Mouse (Mus musculus): ENCODE measurements around the gene Psmd11.
"Not testable (repeated sequence)": the region's sequence is repeated elsewhere in the genome, so short reads cannot be mapped to it uniquely, and the experiment has no call there.

Gene Psmd11

DNA sequence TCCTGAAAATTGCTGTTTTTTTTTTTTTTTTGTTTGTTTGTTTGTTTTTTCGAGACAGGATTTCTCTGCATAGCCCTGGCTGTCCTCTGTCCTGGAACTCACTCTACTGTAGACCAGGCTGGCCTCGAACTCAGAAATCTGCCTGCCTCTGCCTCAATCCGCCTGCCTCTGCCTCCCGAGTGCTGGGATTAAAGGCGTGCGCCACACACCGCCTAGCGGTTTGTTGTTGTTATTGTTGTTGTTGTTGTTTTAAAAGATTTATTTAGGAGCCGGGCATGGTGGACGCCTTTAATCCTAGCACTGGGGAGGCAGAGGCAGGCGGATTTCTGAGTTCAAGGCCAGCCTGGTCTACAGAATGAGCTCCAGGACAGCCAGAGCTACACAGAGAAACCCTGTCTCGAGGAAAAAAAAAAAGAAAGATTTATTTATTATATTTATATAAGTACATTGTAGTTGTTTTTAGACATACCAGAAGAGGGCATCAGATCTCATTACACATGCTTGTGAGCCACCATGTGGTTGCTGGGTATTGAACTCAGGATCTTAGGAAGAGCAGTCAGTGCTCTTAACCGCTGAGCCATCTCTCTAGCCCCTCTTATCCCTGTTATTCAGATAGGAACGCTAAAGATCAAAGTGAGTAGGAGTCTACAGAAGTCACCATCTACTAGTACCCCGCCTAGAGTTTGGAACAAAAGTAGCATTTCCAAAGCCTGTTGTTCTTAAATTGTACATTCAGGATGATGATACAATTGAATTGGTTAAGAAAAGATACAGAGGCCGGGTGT is 2.2 kb upstream of the Psmd11 start:
- not testable (repeated sequence) for DNase-seq (ENCODE audit: low read depth, low spot score)

DNA sequence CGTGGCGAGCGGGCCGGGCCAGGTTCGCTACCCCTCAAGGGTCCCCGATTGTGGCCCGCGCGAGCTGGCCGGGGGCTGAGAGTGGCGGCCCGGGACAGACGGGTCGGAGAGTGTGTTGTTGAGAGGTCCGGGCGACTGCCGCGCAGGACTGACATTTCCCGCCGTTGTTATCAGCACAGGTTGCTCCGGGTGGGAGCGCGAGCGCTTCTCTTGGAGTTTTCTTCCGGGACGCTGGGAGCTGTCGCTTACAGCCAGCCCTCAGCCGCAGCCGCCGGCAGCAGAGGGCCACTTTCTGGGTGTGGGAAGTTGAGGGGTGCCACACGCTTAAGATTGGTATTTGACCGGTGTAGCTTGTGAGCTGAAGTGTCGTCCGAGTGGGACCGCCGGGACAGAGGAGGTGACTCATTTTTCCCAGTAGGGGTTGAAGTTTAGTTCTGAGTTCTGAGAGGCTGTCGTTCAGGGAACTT is 627 bp downstream of the Psmd11 start:
- no peak for DNase-seq (ENCODE audit: low read depth, low spot score)

DNA sequence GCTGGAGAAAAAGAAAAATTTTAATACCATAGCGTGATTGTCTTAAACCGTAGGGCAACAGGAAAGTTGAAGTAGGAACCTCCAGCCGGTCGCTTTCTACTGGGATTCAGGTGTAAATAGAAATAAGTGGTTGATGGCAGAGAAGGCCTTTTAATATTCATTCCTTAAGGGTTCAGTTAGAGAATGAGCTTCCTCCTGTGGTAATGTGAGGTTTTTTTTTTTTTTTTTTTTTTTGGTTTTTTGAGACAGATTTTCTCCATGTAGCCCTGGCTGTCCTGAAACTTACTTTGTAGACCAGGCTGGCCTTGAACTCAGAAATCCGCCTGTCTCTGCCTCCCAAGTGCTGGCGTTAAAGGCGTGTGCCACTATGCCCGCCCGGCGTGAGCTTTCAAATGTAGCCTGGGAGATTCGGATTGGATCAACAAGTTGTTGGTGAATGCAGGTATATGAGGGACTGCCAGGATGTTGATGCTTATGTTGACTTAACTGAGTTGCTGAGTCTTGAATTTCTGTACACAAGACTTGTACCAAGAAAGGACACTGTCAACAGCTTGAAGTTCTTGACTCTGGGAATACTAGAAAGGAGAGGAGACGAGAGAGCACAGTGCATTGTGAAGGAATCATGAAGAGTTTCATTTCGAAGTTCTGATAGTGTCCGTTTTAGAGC is 1.2 kb downstream of the Psmd11 start:
- DNase-seq (ENCODE audit: low read depth, low spot score): no peak

DNA sequence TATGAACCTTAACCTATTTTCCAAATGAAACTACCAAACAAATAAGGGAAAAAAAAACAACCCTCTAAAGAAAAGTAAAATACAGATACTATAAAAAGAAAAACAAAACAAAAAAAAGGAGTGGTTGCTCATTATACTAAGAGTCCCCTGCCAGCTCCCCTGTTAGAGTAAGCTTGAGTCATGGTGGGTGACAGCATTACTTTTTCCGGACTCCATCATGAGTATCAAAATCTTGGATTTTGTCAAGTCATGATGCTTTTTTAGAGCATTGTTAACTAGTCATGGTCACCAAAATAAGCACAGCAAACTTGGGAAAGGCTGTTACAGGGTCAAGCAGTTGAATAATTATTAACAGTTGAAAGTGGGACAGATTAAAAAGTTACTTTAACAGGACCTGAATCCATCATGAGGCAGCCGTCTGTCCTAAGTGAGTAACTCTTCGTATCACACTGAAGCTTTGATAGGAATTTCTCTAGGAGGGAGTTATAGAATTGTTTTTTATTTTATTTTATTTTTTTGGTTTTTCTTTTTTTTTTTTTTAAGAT is 2.0 kb downstream of the Psmd11 start:
- DNase-seq (ENCODE audit: low read depth, low spot score): no peak

DNA sequence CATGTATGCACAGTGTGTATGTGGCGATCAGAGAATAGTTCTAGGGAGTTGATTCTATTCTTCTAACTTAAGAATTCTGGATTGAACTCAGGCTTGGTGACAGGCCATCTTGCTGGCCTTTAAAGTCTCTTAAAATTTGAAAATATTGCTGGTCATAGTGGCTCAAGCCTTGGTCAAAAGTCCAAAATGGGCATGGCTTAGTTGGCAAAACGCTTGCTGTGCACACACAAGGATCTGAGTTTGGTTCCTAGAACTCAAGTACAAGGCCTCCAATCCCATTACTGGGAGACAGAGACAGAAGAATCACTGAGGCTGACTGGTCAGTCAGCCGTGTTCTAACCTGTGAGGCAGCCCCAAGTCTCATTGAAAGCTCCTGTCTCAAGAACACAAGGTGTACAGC is 18.5 kb downstream of the Psmd11 start:
- no peak for DNase-seq (ENCODE audit: low read depth, low spot score)

DNA sequence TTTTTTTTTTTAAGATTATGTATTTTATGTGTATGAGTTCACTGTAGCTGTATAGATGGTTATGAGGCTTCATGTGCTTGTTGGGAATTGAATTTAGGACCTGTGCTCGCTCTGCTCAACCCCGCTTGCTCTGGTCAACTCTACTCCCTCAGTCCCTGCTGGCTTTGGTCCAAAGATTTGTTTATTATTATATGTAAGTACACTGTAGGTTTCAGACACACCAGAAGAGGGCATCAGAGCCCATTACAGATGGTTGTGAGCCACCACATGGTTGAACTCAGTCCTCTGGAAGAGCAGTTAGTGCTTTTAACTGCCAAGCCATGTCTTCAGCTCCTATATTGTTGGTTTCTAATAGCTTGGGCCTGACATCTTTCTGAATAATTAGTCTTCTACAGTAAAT is 21.4 kb downstream of the Psmd11 start:
- DNase-seq (ENCODE audit: low read depth, low spot score): no peak

DNA sequence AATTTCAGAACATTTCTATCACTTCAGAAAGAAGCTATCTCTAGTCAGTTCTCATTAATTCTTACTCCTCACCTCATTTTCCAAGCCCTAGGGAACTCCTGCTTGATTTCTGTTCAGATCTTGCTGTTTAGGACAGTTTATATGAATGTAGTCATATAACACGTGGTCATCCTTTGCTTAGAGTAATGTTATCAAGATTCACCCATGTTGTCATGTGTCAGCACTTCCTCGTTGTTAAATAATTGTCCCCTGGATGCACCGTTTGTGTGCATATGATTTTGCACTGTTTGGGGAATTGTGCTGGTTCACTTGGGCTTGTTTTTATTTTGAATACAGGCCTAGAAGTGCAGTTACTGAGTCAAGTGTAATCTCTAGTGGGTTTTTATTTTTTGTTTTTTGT is 23.8 kb downstream of the Psmd11 start:
- no peak for DNase-seq (ENCODE audit: low read depth, low spot score)

DNA sequence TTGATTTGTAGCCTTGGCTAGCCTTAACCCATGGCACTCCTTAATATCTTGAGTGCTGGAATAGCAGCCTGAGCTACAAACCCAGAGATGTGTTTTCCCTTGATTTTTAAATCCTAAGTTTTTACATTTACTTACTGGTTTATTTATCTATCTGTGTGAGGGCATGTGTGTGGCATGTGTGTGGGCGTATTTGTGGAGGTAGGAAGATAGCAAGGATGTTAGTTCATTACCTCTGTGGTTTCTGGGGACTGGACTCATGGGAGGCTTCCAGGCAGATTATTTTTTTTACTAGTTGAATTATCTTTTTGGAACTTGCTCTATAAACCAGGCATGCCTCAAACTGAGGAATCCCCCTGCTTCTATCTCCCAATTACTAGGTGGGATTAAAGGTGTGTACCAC is 24.8 kb downstream of the Psmd11 start:
- DNase-seq (ENCODE audit: low read depth, low spot score): no peak

DNA sequence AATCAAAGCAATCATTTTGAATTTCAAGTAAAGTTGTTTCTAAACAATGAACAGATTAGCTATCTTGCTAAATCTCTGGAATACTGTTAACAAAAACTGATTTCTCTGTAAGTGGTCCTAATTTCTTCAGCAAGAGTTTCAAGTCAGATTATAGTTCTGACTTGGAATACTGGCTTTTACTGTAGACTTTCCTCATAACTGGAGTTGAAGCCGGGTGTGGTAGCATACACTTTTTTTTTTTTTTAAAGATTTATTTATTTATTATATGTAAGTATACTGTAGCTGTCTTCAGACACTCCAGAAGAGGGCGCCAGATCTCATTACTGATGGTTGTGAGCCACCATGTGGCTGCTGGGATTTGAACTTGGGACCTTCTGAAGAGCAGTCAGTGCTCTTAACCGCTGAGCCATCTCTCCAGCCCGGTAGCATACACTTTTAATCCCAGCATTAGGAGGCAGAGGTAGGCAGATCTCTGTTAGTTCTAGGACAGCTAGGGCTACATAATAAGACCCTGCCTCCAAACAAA is 35.3 kb downstream of the Psmd11 start:
- DNase-seq (ENCODE audit: low read depth, low spot score): not testable (repeated sequence)

DNA sequence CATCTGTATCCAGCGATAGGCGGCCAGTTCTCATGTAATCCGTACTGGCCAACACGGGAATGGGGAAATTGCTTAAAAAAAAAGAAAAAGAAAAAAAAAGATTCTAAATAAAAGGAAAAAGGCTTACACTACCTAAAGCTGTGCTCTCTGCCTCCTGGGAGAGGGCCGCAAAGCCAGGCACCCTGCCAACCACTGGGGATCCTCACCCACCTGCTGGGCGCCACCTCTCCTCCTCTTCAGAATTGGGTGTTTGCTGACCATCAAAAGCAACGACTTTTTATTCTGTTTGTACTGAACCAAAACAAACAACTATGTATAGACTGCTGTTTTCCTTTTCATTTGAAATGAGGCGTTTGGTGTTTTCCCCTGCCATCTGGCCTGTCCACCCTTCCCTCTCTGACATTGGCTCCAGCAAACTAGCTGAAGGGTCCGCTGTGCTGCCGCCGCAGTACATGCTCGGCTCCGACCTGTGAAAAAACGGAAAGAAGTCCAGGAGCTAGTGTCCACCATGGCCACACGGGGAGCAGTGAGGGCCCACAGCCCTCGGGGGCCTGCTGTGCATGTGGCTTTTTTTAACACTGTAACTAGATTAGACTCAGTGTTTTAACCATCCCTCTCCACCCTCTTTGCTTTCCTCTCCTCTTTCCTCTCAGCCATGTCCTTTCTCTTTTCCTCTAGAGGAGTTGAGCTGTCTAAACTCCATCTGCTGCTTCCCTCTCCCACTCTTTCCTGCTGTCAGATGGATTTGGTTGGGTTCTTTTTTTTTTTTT is 43.6 kb downstream of the Psmd11 start:
- no peak for DNase-seq (ENCODE audit: low read depth, low spot score)

DNA sequence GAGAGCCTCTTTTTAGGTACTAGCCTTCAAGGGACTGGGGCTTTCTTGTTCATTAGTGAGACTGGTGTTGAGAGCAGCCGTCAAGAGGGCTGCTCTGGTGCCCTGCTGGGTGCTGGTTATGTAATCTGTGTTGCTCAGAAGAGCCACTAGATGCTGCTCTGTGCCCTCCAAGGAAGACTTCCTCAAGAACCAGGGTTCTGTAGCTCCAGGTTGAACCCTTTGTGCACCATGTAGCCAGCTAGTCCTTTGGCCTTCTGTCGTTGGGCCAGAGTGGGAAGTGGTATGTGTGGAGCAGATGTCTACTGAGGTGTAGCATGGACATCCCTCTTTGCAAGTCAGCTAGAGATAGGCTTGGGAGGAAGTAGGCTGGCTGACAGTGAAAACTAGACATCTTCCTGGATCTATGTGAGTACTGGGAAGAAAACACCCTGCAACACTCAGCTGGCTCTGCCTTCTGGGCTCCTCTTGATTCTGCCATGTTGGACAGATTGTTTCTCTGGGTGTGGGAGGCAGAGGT is 45.8 kb downstream of the Psmd11 start:
- DNase-seq (ENCODE audit: low read depth, low spot score): no peak

DNA sequence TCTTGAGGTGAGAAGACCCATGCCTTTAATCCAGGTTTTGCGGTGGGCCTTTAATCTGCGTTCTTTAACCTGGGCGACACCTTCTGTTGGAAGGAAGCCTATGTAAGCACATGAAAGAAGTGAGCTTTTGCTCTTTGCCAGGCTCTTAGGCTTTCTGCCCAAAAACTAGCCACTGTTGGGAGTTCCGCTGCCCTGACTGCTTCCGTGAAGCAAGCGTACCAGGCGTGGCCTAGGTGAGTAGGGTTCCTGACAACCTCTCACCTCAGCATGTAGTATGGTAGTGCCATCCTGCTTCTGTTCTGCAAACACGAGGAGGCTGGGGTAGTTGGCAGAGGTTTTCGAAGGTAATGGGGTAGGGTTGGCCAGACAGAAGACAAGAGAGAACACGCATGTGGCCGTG is 46.4 kb downstream of the Psmd11 start:
- DNase-seq (ENCODE audit: low read depth, low spot score): no peak

DNA sequence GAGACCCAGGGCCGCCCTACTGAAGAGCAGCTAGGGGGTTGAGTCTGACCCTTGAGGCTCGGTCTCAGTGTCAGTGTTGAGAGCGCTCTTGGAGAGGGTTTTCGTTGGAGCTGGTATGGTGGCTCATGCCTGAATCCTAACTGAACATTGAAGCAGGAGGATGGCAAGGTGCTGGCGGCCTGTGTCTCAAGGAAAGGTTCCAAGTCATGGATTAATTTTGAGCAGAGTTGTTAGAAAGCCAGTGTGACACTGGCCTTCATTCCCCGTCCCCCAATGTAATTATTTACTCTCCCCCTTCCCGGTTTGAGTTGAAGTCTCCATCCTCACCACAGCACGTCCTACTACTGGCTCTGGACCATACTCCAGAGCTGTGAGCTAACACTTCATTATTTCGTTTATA is 47.1 kb downstream of the Psmd11 start:
- no peak for DNase-seq (ENCODE audit: low read depth, low spot score)

DNA sequence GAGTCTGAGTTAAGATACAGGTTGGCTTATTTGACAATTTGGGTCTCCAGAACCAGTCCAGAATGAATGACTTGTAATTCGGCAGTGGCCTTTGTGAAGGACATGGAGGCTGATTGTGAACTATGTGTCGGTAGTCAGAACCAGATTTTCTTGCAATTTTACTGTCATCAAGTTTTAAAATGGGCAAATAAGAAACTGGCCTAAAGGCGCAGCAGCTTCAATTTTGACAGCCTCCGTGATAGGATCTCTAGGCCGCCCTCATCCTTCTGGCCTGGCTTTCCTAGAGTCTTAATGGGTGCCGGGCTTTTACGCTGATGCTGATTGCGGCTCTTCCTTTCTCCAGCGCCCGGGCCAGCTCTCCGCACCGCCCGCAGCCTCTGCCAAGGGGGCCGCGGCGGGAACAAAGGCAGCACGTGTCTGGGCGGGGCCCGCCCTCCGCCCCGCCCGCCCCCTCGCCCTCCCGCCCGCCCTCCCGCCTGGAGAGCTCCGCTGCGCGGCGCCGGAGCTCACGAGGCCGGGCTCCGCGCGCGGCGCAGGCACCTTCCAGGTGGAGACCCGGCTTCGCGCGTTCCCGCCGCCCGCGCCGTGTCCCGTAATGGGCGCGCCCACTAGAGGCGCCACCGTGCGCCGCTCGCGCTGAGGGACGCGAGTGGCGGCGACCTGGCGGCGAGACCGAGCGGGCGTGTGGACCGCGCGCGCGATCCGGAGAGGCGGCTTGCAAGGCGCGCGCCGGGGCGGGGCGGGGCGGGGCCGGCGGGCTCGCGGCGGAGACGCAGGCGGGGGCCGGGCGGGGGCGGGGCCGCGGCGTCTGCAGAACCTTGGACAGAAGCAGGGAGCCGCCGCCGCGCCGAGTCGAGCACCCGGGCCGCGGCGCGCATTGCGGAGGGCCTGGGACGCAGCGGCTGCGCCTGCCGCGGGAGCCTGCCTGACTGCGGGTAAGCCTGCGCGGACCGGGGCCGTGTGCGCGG is 48.1 kb downstream of the Psmd11 start, which contains the start of gene Cdk5r1:
TSS of gene Cdk5r1 (plus strand) at position 802 of the 968 bp plus-strand sequence.
- peak; percentile 89 for DNase-seq (ENCODE audit: low read depth, low spot score)

DNA sequence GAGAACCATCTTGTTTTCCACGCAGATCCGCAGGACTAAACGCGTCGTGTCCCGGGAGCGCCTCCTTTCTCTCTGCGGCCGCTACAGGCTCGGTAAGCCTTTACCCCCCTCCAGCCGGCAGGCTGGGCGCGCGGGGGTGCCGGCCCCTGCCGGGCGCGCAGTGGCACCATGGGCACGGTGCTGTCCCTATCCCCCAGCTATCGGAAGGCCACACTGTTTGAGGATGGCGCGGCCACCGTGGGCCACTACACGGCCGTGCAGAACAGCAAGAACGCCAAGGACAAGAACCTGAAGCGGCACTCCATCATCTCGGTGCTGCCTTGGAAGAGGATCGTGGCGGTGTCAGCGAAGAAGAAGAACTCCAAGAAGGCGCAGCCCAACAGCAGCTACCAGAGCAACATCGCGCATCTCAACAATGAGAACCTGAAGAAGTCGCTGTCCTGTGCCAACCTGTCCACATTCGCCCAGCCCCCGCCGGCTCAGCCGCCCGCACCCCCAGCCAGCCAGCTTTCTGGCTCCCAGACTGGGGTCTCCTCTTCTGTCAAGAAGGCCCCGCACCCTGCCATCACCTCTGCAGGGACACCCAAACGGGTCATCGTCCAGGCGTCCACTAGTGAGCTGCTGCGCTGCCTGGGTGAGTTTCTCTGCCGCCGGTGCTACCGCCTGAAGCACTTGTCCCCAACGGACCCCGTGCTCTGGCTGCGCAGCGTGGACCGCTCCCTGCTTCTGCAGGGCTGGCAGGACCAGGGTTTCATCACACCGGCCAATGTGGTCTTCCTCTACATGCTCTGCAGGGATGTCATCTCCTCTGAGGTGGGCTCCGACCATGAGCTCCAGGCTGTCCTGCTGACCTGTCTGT is 49.2 kb downstream of the Psmd11 start:
- DNase-seq (ENCODE audit: low read depth, low spot score): no peak

DNA sequence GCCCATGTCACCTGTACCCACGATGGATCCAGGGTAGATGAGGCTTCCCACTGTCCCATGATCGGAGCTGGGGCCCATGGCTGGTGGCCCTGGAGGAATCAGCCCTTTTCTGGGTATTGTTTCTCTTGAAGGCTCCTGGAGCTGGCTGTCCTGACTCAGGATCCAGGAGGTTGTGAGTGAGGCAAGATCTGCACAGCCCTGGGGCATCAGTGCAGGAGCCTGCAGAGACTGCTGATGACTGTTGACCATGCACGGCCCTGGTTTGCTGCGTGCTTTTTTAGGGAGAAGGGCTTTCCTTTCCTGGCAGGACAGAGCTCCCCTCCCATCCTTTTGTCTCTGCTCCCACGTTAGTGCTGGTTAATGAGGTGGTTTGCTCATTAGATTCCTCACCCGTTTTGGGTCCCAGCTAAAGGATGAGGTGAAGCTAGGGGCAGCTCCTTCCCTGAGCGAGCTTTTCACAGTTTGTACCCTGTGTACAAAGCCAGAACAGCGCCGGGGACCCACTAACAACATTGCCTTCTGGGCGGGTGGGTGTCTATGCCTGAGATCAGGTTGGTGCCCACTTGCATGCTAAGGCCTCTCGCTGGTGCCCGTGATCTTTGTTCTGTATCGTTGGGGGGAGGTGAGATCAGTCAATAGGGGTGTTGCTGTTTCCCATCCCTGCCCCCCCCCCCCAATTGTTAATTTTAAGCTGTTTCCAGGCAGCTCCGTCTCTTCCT is 50.4 kb downstream of the Psmd11 start:
- no peak for DNase-seq (ENCODE audit: low read depth, low spot score)

DNA sequence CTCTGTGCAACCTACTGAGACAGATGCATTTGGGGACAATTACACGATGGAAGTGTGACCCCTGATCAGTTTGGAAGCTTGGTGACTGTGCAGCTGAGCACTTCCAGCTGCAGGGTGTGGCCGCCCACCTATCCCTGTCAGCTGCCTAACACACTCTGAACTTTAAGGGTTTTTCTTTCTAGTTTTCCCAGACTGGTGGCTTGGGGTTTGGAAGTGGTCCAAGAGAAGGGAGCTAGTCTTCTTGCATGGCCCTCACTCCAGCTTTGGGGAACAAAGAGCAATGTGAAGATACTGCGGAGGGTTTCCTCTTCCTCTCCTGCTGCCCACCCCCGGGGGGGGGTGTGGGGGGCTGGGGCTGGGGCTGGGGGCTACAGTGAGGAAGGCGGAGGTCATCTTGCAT is 51.0 kb downstream of the Psmd11 start:
- no peak for DNase-seq (ENCODE audit: low read depth, low spot score)

DNA sequence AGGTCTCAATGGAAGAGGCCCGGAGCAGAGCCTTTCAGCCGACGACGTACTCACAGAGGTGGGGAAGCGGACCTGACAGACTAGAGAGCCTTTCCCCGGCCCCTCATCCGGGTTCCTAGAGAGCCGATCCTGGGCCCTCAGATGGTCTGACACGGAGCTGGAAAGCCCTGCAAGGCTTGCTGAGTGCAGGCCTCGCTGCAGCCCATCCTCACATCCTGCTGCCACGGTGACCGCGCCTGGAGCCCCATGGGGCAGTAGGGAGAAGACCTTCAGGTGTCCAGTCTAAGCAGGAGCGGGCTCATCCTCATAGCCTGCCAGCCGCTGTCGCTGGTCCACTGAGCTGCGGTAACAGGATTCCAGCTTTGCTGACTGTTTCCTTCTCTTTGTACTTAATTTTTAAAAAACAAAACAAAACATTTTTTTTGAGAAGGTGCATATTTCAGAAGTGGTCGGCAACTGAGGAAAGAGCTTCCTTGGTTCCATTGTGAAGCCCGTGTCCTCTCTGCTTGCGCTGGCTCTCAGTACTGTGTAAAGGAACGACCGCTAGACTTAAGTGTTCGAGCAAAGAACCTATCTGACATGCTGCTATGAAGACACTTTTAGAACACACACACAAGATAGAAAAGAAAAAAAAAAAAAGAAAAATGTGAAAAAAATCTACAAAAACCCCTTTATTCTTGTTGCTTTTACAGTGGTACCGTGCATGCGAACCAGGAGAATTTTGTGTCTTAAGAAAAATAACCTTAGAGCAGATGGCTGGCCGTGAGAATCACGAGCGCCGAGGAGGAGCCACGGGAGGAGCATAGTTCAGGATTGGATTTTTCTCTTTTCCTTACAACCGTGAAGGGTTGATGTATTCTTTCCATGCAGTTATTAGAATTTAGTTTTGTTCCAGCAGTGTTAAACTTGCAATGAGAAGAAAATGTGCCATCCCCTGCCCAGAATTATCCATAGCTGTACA is 51.8 kb downstream of the Psmd11 start:
- DNase-seq (ENCODE audit: low read depth, low spot score): no peak

Measured in brain, embryonic 18.5 days (tissue).